Mouse (Mus musculus) lung, postnatal 0 days (tissue): ENCODE data around the gene Tmem217.

ENCODE experiments used
- CTCF ChIP-seq: IDR thresholded peaks from 2 replicates; pipeline ENCODE4 v1.5.1; 2016; ENCODE audit warnings: antibody characterized with exemption, mild to moderate bottlenecking
- EP300 ChIP-seq: IDR thresholded peaks from 2 replicates; pipeline ENCODE4 v1.6.1; 2016; ENCODE audit warnings: antibody characterized with exemption, mild to moderate bottlenecking, control low read depth

DNA sequence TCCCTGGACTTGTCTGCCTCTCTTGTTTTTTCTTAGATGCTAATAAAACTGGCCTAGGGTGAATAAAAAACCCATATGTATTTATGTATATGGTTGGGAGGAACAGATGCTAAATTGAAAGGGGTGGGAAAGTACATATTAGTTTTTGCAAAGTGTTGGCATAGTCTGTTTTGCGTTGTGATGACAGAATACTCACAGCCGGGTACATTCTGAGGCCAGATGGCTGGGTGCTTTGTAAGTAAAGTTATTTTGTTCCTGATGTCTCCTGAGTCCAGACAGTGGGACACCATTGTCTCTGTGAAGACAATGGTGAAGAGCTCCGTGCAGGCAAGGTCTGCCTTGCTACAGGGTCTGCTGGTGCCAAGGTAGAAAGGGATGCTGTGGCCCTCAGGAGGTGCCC is 32.6 kb upstream of the Tmem217 start:
- no peak for TF ChIP-seq CTCF
- no peak for TF ChIP-seq EP300
